Mouse (Mus musculus) erythroblast, adult 5-6 weeks (primary cell): ENCODE measurements around the gene Nacad. TPM values are rescaled to one million over a fixed set of nuclear protein-coding genes. Genes with fewer than 3 reads are reported as not detected.

Experiments used
- total RNA-seq, 2 experiments: library from RNA; stranded (forward) in 1 of 2; stranded (reverse) in 1 of 2; fragments of 150-400 nt in 1 of 2; fragments of 200-764, 138-1000 nt in 1 of 2; gene quantifications; 2 replicates each; pipeline versions ENCODE4 v1.2.3 to v1.2.4; 2015 to 2017; ENCODE audit warnings: low replicate concordance in 2 of 2

The Nacad gene
- total RNA-seq, 2 experiments from 2014 or later: 0.19 TPM; not detected in 1

Other genes starting within 250 kb of the Nacad start
- gene Zmiz2, start 217.0 kb downstream of the Nacad start, total RNA-seq (2015; ENCODE audit: low replicate concordance): 9.8 and 12.9 TPM in 2 replicates
- 1.5 and 3.1 TPM in 2 replicates for gene Zmiz2, start 217.0 kb downstream of the Nacad start, total RNA-seq (2017; ENCODE audit: low replicate concordance)
- 1,176 and 1,185 TPM in 2 replicates for gene Ppia, start 190.6 kb downstream of the Nacad start, total RNA-seq (2015; ENCODE audit: low replicate concordance)
- gene Ppia, start 190.6 kb downstream of the Nacad start, total RNA-seq (2017; ENCODE audit: low replicate concordance): 351 and 513 TPM in 2 replicates
- gene H2afv, start 161.6 kb downstream of the Nacad start, total RNA-seq (2015; ENCODE audit: low replicate concordance): 53.3 and 54.0 TPM in 2 replicates
- 32.3 and 44.9 TPM in 2 replicates for gene H2afv, start 161.6 kb downstream of the Nacad start, total RNA-seq (2017; ENCODE audit: low replicate concordance)
- 16.1 and 21.9 TPM in 2 replicates for gene Purb, start 130.1 kb downstream of the Nacad start, total RNA-seq (2015; ENCODE audit: low replicate concordance)
- gene Purb, start 130.1 kb downstream of the Nacad start, total RNA-seq (2017; ENCODE audit: low replicate concordance): 13.0 and 19.0 TPM in 2 replicates
- gene Myo1g, start 85.1 kb downstream of the Nacad start, total RNA-seq (2015; ENCODE audit: low replicate concordance): 19.2 and 20.8 TPM in 2 replicates
- 18.7 and 20.8 TPM in 2 replicates for gene Myo1g, start 85.1 kb downstream of the Nacad start, total RNA-seq (2017; ENCODE audit: low replicate concordance)
- gene Ccm2, start 59.2 kb downstream of the Nacad start, total RNA-seq (2015; ENCODE audit: low replicate concordance): 9.8 and 11.0 TPM in 2 replicates
- gene Ccm2, start 59.2 kb downstream of the Nacad start, total RNA-seq (2017; ENCODE audit: low replicate concordance): 10.3 and 15.7 TPM in 2 replicates
- 8.8 and 10.4 TPM in 2 replicates for gene Tbrg4, start 20.0 kb upstream of the Nacad start, total RNA-seq (2015; ENCODE audit: low replicate concordance)
- 10.3 and 18.3 TPM in 2 replicates for gene Tbrg4, start 20.0 kb upstream of the Nacad start, total RNA-seq (2017; ENCODE audit: low replicate concordance)
- not detected in 2 replicates for gene Wap, start 32.6 kb upstream of the Nacad start, total RNA-seq (2015; ENCODE audit: low replicate concordance)
- gene Wap, start 32.6 kb upstream of the Nacad start, total RNA-seq (2017; ENCODE audit: low replicate concordance): not detected in 2 replicates
- not detected in 2 replicates for gene Ramp3, start 52.5 kb upstream of the Nacad start, total RNA-seq (2015; ENCODE audit: low replicate concordance)
- gene Ramp3, start 52.5 kb upstream of the Nacad start, total RNA-seq (2017; ENCODE audit: low replicate concordance): not detected in 2 replicates
- not detected in 2 replicates for gene Gm11983, start 231.6 kb upstream of the Nacad start, total RNA-seq (2015; ENCODE audit: low replicate concordance)
- not detected in 2 replicates for gene Gm11983, start 231.6 kb upstream of the Nacad start, total RNA-seq (2017; ENCODE audit: low replicate concordance)